Mouse (Mus musculus) brain, embryonic 14.5 days (tissue): Measurements from ENCODE around the gene Sorbs1.

Experiments used
- CTCF ChIP-seq: fragments of 200-500 bp; IDR thresholded peaks from 2 replicates; pipeline ENCODE4 v1.5.1; 2012; ENCODE audit warnings: inconsistent platforms, mild to moderate bottlenecking, moderate library complexity, borderline replicate concordance; ENCODE audit not compliant: insufficient read depth, insufficient read length; ENCODE audit errors: extremely low read depth
- POLR2A ChIP-seq: fragments of 200-500 bp; IDR thresholded peaks from 2 replicates; pipeline ENCODE4 v1.6.1; 2012; ENCODE audit warnings: mild to moderate bottlenecking, inconsistent platforms, borderline replicate concordance; ENCODE audit not compliant: poor library complexity, insufficient read depth, insufficient read length, severe bottlenecking; ENCODE audit errors: extremely low read depth

DNA sequence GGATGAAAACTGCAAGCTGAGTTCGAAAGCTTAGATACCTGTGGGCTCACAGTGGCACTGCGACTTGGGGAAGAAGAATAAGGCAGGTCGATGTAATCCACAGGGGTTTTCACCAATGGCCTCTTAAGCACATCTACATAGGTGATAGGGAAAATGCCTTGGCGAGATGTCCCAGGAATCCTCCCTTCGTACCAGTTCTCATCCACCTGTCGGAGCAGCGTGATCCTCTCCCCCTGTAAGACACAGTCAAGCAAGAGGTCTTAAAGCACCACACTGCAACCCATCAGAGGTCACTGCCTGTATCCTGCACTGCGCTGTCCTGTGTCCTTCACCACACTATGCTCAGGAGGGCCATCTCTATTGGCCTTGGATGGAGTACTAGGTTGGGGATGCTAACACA, 201.9 kb downstream of the Sorbs1 start:
- TF ChIP-seq CTCF (no peak), POLR2A (no peak)
